Mouse (Mus musculus) cerebellum, adult 11 months (tissue): ENCODE data around the gene Bcor.
A peak's percentile ranks its signal among the peaks of the same experiment; 100 is the strongest.

Experiments
- DNase-seq: peaks from one replicate; pipeline ENCODE4 v3.0.0; 2022

Bcor gene

DNA sequence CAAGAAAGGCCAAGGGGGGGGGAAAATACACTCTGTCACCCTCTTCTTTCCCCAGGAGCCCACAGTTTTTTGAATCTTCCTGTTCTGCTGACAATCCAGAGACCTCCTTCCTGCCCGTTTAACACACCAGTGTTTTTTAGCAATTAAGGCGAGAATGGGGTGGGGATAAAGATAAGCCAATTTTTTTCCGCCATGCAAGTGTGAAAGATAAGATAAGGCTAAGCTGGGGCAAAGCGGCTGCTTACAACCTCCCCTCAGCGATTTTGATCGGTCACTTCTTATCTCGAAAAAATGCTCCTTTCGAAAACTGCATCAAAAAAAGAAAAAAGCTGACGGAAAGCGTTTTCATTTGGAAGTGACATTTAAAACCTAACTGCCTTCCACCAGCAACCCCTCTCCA is 74.2 kb downstream of the Bcor start:
- no peak for DNase-seq

DNA sequence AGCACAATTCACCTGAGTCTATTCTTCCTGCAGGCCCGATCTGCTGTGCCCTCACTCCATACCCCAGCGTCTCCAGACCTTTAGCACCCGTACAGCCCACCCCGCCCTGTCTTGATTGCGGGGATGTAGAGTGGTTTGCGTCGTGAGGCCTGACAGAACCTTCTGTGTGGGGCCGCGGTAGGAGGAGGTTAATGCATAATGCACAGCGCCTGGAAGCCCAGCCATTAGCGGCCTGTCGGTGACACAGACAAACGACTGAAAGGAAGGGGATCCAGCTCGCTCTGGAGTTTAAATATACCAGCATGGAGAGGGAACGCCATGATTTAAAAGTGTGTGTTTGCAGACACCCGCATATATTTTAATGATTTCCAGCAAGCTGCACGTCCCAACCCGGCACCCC is 74.9 kb downstream of the Bcor start:
- DNase-seq, result no peak

DNA sequence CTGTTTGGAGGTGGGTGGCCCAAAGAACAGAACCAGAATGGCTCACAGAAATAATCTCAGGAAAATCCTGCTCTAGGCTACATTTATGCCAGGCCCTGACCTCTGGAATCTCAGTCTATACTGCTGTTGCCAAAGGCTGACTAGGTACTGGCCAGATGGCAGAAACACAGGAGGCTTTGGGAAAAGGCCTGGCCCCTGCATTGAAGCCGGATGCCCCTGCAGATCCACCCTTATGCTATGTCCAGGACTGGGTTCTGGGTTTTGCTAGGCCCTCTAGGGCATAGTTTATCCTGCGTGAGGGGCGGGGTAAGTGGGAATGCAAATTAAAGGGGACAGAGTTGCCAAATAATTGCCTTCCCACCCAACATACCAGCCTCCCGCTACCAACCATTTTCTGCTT is 75.5 kb downstream of the Bcor start:
- DNase-seq, result no peak

DNA sequence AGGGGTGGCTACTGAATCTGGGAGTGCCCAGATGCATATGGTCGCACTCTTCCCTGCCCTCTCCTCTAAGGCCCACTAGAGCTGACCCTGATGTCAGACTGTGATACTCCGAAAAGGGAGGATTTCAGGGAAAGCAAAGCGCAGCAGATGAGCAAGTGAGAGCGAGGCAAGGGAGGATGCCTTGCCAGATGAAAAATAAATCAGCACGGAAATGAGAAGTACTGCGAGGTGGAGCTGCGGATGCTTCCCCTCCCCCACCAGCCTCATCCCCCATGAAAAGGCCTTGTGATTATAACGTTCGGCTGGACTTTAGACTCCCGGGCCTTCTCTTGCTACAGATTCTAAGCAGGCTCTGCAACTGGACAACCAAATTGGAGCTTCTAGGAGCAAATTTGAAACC is 76.5 kb downstream of the Bcor start:
- no peak for DNase-seq

GRCm38 (mm10) chrX:12082736-12083135 is 77.4 kb downstream of the Bcor start:
- DNase-seq, result peak; percentile 25

DNA sequence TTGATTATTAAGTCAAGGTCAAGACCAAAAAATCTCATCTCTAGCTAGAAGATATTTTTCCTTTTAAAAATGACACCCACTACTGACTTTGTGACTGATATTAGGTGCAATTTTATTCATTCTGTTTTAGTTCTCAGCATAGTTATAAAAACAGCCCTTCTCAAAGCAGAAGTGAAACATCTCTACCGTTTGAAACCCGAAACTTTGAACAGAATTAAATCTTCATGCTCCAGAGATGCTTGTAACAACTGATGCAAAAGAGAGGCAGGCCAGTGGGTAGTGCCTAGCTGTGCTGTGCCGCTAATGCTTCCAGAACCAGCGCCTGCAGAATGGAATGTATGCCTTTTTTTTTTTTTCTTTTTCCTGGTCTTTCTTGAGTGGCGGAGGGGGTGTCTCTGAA is 78.0 kb downstream of the Bcor start:
- no peak for DNase-seq

DNA sequence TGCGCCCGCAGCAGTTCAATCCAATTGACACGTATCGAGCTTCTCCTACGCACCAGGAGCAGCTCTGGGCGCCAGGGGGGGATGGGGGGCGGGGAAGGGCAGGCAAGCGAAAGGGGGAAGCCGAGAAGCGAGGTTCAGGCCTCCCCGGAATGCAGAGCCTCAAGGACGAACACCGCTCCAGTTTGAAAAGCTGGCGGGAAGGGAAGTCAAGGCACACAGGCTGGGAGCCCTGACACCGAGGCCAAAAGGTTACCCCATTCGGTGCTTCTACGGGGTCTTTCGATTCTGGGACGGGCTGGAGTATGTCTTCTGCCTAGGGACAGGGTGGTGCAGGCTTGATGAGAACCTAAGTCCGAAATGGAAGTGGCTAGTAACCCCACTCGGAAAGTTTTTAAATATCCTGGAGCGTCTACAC is 78.4 kb downstream of the Bcor start:
- DNase-seq, result no peak

DNA sequence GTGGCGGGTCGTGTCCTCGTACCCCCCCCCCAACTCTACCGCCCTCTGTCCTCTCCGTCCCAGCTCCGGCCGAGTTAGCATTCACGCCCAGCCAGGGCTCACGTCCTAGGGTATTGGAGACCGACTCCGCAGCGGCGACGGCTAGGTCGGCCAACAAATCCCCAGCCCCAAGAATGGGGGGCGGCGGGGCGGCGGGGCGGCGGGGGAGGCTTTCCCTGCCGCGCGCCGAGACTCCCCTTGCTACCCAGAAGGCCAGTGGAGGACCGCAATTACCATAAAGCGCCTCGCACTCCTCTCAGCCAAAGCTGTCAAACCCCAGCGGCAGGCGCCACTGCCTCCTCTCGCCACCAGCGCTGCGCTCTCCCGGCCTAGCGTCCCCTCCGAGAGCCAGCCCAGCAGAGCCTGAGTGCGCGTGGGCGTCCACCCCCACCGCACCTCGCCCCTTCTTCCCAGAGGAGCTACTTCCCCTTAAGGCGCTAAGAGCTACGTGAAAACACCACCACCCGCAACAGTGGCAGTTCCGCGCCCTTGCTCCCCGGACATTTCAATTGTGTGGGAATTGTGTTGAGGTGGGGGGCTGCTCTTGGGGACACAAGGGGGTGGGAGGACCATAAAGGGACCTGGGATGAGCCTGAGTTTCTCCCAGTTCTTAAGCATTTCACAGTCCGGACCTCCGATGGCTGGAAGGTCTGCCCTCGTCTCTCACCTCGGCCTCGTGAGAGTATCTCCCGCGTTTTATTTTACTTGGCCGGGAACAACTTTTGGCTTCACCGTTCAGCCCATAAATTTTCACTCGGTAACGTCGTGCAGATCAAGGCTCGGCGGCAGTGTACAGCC is 79.0 kb downstream of the Bcor start:
- DNase-seq, result peak; percentile 32

DNA sequence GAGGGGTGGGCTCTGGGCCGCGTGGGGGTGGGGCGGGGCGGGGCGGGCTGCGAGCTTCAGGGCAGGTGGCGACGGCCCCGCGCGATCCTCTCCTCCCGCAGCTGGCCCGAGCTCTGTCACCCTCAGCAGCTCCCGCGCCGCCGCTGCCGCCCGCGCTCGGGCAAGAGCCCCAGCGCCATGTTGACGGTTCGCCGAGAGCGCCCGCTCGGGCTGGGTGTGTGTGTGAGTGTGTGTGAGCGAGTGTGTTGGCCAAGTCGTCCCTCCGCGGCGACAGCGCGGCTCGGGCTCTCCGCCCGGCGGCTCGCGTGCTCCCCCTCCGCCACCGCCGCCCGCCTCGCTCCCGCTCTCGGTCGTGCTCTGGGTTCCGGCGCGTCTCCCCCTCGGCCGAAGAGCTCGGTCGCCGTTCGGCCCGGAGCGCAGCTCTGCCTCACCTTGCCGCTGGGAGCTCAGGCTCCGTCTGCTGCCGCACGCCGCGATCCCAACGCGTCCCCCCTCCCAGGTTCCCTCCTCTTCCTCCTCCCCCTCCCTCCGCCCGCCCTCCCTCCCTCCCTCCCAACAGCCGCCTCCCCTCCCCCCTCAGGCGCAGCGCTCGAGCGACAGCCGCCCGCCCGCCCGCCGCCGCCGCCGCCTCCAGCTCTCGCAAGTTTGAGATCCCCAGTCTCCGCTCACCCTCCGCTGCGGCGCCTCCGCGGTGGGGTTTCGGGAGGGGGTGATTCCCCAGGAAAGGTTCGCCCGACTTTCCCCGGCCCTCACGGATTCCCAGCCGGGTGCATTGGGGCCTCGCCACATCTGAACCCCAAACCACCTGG is 79.9 kb downstream of the Bcor start:
- peak; percentile 50 for DNase-seq

DNA sequence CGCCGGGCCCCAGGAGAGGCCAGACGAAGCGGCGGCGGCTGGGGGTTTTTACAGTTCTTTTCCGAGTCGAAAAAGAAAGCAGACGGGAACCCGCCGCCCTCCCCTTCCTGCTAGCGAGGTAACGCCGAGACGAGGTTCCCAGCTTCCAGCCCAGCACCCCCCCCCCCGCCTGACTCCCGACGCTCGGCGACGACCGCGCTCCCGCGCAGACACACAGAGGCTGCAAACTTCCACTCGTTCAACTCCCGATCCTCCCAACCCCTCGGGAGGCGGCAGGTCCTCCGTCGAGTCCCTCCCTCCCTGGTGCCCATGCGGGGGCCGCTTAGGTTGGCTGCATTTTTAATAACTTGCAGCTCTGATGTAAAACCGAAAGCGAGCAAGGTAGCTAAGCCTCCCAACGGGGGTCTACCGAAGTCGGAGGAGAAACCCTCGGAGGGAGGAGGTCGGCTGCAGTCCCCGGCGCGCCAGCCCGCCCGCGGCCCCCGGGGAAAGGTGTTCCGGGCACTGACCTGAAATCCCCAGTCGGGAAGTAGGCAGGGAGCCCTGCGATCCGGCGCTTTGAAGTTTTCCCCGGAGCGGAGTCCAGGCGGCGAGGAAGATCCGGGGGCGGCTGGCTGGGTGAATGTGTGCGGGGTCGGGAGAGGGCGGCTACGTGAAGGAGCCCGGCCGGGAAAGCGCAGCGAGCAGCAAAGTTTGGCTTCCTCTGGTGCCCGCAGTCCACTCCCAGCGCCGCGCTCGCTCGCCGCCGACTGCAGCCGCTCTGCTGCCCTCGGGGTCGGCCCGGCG is 80.7 kb downstream of the Bcor start:
- DNase-seq, result peak; percentile 34

DNA sequence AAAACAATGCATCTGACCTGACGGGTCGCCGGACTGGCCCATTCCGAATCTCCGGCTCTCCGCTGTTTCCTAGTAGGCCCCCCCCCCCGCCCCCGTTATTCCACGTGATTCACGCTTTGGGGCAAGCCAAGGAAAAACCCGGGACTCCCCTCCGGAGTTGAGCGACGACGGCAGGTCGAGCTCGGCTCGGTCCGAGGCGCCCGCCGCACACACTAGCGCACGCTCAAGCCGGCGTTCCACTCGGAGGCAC is 81.2 kb downstream of the Bcor start:
- peak; percentile 19 for DNase-seq

- peak; percentile 32 for DNase-seq
Measured at GRCm38 (mm10) chrX:12078195-12079058, 81.7 kb downstream of the Bcor start.

- DNase-seq, result no peak
Measured at GRCm38 (mm10) chrX:12077601-12077980, 82.6 kb downstream of the Bcor start.

- peak; percentile 47 for DNase-seq
Measured at GRCm38 (mm10) chrX:12076763-12077600, 83.2 kb downstream of the Bcor start.

GRCm38 (mm10) chrX:12072721-12073120 is 87.4 kb downstream of the Bcor start:
- DNase-seq, result no peak

- DNase-seq, result no peak
Measured at GRCm38 (mm10) chrX:12068978-12069724, 91.0 kb downstream of the Bcor start.

DNA sequence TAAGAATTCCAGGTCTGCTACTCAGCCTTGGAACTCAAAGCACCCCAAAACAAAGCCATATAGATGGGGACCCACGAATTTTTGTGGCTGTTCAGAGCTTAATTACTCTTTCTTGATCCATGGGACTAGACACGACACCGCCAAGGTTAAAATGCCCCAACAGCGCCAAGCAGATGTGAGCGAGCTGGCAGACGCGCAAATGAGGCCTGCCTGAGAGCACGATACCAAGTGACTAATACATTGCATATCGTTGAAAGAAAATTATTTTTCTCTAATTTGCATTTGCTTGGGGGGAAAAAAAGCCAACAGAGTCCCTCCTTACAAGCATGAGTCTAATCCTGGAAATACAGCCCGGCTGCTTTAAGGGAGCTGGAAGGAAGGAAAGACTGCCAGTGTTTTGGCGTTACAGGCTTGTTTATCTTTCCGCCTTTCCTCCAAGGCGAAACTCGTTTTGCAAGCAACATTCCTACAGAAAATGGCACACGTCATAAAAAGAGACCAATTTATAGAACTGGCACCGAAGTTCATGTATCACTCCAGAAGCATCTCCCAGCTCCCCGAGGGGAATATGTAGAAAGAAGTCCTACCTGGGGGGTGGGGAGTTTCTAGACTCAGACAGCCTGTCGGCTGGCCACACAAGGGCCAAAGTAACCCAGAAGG is 92.2 kb downstream of the Bcor start:
- no peak for DNase-seq

DNA sequence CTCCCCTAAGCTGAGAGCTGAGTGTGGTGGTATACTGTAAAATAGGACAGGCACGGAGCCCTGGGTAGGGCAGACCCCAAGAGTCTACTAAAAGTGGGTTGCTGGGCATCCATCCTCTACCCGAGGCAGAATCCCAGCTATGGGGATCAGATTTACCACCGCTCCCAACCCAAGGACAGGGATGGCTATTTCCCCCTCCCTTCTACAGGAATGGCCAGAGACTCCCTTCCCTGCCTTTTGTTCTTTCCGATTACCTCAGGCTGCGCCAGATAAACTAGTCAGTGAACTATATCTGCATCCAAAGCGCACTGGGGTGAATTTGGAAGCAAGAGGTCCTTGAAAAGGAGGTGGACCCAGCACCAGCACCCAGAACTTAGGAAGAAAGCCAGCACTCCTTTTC is 93.1 kb downstream of the Bcor start:
- no peak for DNase-seq

- no peak for DNase-seq
Measured at GRCm38 (mm10) chrX:12065782-12066181, 94.4 kb downstream of the Bcor start.

- no peak for DNase-seq
Measured at GRCm38 (mm10) chrX:12062932-12063260, 97.3 kb downstream of the Bcor start.
